Mouse (Mus musculus): ENCODE measurements around the gene Ush2a.
A peak's percentile ranks its signal among the peaks of the same experiment; 100 is the strongest.

The Ush2a gene

DNA sequence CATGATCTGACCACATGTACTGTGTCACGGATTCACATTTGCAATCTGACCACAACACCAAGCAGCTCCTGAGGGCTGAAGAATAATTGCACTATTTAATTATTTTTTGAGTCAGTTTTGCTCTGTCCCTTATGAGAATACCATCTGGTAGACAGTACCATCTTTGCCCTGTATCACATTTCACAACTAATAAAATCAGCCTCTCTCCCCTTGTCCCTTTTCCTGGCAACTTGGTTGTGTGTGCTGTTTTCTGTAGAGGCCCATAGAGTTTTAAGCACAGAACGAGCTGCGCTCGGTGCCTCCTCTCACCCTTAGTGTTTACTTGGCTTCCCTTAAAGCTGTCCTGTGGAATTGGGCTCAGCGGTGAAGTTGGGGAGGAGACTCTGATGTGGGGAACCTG lies 290.0 kb downstream of the Ush2a start:
- DNase-seq: no peak

DNA sequence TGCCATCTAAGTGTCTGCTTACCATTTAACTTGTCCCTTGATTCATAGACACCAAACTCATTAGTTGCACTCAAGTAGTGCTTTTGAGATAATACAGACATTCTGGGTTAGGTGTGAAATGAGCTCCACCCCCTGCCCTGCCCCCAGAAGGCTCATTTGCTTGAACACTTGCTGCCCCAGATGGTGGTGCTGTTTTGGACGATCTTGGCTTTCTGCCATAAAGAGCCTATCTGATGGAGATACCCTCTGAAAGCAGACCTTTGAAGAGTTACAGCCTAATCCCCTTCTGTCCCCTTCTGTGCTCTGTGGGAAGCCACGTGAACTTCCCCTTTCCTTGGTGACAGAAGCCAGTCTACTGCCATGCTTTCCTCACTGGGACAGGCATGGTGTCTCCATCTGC lies 297.1 kb downstream of the Ush2a start:
- DNase-seq: no peak

DNA sequence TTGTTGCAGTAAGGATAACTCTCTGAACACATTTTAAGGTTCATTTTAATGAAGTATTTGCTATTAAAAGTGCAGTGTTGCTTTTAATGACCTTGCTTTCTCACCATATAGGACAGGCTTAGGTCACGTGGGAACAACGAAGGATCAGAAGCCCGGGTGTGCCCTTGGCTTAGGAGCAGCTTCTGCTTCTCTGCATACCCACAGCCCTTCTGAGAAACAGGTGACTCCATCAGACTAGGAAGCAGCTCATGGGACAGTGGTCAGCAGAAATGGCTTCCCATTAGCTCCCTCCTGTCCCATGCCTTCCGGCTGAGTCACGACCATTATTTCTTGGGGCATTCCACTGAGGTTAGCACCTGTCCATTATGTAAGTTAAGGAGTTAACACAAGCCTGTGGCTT lies 304.4 kb downstream of the Ush2a start:
- no peak for DNase-seq

DNA sequence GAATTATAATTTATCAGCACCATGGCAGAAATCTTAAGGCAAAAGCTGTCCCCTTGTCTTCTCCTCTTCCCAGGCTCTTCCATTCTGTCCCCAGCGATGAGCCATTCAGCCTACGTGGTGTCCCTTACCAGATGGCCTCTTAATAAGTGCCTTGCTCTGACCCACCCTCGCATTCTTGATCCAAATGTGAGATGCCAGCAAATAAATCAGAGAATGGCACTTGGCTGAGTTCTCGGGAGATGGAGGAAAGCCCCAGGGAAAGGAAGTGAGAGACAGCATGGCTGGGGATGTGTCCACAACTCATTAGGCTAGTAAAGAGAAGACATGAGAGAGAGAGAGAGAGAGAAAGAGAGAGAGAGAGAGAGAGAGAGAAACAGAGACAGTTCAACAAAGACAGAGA lies 305.7 kb downstream of the Ush2a start:
- no peak for DNase-seq

DNA sequence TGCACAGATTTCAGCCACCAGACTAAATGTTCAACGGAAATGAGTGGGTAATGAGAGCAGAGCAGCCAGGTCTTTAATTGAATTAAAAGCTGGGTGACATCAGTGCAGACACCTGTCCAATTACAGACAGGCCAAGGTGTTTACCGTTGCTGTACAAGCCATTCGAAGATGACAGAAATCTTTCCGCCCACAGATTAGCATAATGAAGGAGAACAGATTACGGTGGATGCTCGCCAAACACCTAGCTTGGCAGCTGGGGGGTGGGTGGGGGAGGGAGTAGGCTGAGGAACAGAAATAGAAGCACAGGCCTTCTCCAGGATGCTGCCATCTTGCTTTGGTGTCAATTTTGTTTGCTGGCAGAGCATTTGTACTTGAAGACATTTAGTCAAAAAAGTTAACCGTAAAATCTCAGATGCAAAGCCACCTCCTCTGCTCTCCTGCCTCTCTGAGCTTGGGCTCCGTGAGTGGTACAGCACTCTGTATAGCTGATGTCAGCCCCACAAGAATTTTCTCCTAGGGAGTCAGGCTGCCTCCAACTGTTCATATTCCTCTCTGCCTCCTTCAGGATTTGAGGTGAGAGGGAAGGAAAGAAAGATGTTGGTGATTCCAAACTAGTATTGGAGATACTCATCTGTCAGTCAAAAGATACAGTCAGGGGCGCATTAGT lies 306.6 kb downstream of the Ush2a start:
- no peak for DNase-seq

DNA sequence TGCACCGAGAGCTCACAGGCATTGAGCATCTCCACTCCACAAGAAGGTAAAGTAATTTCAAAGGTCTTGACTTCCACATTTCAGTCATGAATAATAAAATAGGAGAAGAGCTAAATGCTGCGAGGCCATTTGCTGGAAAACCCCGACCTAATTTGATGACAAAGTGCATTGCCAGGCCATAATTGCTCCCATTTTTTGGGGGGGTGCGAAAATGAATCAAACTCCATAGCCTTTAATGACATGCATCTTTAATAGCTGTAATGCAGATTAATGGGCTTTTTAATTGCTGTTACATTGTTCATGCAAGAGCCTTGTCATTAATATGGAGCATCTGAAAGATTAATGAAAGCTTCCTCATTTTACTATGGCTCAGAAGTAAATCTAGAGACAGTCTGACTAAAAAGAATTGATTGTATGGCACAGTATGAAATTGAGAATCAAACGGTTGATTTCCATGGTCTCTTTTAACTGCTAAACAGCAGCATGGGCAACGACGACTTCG lies 314.5 kb downstream of the Ush2a start:
- DNase-seq: no peak

DNA sequence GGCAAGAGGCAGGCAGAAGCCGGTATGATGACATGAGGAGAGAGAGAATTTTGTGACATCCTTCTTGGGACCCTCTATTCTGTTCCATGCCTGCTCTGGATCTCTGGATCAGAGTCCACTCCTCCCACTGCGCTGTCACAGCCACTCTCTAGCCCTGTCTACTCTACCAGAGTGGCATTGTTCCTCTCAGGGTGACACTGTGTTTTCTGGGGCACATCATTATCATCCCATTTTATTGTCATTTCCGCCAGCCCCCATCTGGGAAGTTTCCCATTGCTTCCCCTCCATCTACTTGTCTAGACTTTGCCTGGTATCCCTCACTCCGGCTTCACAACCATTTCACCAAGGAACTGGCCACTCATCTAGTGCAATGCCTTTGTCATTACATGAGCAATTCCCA lies 315.6 kb downstream of the Ush2a start:
- no peak for DNase-seq

DNA sequence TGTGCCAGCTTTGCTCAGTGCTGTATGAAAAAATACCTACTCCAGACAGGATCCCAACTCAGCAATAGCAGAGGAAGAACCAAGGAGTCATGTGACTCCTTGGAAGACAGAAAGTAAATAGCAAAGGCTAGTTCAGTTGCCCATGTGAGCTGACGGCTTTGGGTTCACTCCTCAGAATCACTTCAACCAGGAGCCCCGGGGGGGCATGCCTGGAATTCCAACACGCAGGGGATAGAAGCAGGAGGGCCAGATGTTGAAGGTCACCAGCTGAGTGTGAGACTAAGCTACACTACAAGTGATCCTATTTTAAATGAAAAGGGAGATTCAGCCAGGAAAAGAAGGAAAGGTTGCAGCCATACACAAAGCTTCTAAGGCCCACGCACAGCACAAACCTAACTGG lies 319.3 kb downstream of the Ush2a start:
- DNase-seq: no peak

DNA sequence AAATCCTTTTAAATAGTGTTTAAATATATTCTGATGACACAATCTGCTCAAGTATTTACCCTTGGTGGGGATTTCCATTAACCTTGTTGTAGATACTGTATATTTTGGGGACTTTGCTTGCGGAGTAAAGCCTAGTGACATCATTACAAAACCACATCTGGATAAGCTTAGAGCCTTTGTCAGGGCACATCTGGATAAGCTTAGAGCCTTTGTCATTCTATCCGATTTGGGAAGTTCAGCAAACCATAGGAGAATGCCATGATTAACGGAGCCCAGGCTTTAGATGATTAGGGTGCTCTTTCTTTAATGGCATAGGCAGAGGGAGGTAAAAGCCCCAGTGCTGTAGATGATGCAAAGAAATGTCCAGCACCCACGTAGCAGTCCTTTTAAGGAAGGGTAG lies 333.4 kb downstream of the Ush2a start:
- no peak for DNase-seq

DNA sequence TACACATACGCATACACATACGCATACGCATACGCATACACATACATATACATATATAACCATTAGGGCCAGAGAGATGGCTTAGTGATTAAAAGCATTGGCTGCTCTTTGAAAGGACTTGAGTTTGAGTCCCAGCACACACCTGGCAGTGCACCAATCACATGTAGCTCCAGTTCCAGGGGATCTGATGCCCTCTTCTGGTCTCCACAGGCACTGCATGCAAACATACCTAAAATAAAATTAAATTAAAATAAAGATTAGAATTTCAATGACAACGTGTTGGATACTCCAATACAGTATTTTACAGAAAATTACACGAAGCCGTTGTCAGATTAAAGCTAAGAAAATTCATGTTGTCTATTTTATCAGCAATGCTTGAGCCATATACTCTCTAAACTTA lies 336.2 kb downstream of the Ush2a start:
- DNase-seq: no peak

DNA sequence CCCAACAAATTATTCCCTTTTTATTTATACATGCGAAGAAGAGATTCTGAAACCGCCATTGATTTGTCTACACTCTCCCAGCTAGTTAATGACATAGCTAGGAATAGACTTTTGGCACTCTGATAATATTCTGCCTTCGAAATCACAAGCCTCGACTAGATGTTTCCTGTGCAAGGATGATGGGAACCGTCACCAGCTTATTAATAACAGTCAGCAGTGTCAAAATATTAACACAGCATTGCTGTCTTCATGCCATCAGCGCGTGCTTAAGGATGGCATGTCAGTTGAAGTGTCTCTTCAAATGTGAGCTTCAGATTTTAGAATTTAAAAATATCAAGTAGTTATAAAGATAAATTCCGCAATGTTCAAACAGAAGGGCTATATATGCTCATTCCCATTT lies 337.3 kb downstream of the Ush2a start:
- DNase-seq: no peak

DNA sequence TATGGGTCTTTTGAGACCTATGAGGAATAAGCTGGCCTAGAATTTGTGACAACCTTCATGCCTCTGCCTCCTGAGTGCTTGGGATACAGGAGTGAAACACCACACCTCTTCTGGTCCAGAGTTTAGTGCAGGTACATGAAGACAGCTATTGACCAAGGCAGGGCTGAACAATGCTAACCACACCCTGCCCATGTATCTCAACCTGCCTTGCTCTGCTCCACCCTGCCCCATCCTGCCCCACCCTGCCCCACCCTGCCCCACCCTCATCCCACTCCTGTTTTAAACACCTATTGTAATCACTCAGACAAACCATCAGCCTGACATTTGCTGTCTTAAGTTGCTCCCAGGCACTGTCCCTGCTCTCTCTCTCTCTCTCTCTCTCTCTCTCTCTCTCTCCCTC lies 344.6 kb downstream of the Ush2a start:
- no peak for DNase-seq

DNA sequence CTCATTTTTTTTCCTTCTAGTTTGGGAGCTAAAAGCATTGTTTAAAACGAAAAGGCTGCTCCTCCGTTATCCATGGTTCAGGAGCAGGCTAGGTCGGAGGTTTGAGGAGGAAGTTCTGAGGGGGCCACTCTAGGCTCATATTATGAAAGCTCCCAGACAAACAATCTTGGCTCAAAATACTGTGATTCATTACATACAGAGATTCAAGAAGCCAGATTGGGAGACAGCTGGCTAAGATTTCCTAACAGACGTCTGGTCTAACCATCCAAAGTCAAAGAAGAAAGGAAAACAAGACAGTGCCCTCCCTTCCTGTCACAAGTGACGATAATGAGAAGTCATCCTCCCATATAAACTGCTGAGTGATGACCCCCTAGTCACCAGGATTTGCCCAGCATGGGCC lies 354.7 kb downstream of the Ush2a start:
- DNase-seq: no peak

DNA sequence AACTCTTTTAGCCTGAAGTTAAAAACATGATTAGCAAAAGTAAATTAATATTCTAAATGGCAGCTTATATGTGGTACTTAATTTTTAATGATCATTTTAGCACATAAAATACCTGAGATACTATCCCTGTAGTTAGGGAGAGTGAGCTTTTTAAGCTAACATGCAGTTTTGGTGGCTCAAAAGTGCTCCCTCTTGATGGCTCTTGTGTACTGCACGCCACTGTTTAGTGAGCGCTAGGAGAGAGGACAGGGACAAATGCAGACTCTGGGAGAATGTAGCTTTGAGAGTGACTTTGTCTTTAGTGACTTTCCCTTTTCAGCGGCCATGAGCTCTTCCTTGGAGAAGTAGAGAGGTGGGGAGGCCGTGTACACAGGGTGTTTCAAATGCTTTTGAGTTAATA lies 371.9 kb downstream of the Ush2a start:
- DNase-seq: peak in 1 of 2 experiments; percentile 6

DNA sequence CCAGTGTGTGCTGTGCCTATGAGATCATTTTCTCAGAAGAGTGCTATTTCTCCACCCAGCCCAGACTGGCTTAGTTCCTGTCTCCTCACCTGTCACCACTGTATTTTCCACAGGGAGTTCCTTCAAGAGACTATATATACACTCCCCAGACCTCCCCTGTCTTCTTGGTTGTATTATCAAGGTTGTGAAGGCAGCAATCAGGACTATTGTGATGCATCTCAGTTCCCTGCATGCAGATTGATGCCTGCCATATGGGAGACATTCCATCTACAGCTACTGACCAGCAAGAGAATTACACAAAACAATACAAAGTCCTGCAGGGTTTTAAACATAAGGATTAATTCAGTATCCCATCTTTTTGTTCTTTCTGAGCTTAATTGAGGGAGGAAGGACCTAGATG lies 377.8 kb downstream of the Ush2a start:
- no peak for DNase-seq

DNA sequence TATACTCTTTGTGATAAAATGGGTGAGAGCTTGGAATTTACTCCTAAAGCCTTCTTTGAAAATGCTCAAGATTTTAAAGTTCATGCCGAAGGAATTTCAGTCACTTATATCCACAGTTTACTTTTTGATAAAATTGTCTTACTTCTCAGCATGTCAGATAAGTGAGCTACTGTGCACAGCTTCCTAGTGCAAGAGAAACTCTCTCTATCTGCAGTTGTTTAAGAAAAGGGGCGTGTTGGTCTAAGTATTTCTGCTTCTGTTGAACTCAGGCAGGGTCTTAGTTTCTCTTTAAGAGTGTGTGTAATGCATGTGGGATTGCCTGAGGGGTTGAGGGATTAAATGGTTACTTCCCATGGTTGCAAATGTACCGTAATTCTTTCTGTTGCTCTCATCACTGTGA lies 381.3 kb downstream of the Ush2a start:
- no peak for DNase-seq

DNA sequence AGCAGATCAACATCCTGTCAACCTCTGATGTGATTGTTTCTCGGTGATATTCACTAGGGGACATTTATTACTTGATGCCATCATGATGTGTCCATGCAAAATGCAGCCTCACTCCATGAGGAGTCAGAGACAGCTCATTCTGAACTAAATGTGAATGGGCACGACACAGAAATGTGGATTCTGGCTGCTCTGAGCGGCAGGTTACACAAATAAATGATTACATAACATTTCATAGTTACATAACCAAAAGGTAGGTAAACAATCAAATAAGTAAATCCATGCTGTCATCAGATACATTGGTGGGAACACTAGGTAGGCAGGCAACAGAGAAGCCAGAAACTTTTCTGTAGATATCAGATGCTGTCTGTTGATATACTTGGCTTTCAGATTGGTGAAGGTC lies 391.2 kb downstream of the Ush2a start:
- DNase-seq: no peak

DNA sequence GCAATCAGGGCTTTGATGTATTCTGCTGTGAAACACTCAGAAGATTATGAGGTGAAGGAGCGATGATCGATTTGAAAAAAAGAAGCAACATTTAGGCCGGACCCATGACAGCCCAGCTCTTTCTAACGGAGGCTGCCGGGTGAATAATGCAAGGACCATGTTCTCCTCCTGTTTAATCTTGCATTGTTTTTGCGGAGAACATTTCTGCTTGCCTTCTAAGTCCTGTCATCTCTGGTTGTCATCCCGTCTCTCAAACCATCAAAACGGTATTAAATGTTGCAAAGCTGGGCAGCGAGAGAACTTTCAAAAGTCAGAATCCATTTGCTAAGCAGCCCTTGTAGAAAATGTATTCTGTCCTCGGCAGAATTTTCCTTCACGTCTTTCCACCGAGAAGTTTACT lies 394.3 kb downstream of the Ush2a start:
- DNase-seq: no peak

DNA sequence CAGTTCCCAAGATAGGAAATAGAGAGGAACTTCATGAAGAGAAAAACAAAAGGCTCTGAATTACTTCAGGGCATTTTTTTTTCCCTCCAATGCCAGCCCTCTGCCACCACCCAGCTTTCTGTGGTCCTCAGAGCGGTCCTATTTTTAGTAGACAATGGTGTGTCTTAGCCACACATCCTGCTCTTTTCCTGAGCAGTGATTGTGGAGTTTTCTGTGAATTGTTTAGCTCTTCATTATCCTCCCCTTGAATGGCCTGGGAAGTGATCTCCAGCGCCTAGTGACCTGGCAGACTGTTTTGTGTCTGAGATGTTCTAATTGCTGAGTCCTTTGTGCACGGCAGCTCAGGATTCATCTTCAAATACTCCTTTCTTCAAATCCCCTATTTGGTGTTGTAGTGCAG lies 397.3 kb downstream of the Ush2a start:
- no peak for DNase-seq

DNA sequence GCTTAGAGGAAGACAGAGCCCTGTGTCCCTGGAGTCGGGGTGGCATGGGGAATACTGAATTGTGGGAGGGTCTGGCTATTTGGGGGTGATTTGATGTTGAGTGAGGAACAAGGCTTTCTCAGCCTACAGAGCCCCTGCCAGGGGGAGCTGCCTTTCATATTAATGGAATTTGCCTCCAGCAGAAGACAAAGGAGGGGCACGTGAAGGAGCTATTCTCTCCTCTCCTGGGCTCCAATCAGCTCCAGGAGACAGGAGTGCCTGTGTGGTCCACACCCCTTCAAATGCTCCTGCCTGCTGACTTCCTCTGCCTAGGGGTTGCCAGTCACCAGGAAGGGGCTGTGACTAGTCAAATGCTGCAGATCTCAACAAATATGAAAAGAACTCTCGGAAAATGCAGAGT lies 398.5 kb downstream of the Ush2a start:
- no peak for DNase-seq

DNA sequence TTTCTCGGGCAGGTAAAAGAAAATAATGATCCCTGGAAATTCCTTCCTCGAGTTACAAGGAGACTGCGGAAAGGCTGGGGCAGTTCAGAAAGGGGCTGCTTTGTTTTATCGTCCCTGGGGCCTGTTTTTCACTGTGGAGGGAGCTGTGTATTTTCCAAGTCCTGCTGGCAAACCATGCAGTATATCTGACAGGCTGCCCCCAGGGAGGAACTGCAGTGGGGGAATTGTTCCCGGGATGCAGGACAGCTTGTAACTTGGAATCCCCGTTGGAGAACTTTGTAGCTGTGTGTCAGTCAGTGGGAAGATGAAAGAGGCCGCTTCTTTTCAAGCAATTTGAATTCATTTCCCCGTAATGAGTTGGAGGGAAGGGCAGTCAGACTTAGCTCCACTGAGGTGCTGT lies 399.1 kb downstream of the Ush2a start:
- no peak for DNase-seq

DNA sequence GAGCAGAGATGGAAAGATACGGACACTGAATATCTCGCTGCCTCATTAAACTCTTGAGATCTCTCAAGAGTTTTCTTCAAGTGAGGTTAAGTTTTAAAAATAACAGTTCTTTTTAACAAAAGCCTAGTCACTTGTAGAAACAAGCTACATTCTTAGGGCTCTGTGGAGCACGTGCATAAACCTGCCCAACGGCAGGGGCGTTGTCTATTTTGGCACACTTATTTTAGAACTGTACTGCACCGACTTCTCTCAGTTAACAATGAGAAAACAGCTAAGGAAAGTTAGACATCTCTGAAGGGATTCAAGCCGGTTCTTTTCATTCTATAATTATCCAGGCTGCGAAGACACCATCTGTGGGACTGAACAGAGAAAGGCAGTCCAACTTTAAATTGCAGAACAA lies 405.6 kb downstream of the Ush2a start:
- no peak for DNase-seq

DNA sequence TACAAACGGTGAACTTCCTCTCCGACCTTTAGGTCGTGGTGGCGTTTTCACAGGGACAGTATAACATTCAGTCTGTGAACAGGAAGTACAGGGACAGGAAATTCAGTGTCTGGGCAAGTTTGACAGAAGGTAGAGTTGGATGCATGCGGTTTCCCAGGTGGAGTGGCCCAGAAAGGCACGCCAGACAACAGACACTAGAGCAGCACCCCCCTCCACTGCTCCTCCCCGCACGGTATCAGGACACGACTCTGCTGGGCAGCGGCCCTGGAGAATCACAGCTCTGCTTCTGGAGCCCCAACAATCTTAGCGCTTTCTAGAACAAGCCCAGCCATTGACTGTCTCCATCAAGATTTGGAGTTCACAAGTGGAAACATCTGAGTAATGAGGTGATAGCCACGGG lies 406.7 kb downstream of the Ush2a start:
- DNase-seq: no peak

DNA sequence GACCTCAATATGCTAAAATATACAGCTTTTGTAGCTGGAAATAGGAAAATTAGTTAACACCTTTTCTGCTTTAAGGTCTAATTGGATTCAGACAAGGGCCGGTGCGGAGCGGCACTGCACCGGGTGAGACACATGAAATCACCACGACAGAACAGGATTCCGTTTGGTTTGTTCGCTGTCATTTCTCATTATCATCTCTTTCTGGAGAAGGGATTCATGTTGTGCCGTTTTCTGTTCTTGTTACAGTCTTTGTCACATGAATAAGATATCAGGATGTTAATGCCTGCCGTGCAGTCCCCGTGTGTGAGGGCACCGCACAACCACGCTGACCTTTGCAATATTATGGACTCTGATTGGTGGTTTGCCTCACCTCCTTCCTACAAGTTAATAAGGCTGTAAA lies 411.0 kb downstream of the Ush2a start:
- no peak for DNase-seq

DNA sequence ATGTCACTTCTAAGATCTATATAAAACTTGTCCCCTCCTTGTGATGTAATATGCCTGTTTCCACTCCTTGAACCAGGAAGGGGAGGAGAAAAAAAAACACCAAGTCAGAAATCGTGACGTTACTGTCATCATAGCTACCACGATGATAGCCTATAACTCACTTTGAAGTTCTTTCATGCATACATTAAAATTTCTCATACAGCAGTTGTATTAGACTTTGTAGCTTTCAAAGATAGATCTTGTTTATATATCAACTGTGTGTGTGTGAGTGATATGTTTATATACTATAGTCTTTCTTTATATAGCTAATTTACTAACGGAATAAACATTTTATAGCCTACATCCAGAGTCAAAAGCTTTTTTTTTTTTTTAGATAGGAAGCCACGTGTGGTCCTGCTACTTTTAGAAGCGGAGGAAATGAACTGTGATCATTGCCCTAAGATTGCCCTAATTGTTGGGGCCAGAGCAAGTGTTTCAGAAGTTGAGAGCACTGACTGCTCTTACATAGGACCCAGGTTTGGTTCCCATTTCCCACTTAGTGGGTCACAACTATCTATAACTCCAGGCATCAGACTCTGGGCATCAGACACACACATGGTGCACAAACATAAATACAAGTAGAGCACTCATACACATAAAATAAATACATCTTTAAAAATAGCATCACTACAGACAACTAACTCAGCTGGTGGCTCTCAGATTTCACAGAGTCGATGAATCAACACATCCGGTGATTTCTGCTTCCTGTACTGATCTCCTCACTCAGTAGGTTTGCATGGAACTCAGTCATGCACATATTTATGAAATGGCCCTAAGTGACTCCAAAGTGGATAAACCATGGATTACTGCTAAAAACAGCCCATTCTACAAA lies 413.1 kb downstream of the Ush2a start:
- no peak for DNase-seq

Data from lung, postnatal 4 days (tissue).